Mouse (Mus musculus): Measurements from ENCODE around the gene Nipsnap2. TPM values are rescaled to one million over a fixed set of nuclear protein-coding genes. Genes with fewer than 3 reads are reported as not detected.
"Not testable (repeated sequence)": the region's sequence is repeated elsewhere in the genome, so short reads cannot be mapped to it uniquely, and the experiment has no call there.

The Nipsnap2 gene
- 99.8 and 102 TPM in 2 replicates for polyA plus RNA-seq (2015; fragmentation: Nextera tagmentation; extraction: Ambion mirVana)

DNA sequence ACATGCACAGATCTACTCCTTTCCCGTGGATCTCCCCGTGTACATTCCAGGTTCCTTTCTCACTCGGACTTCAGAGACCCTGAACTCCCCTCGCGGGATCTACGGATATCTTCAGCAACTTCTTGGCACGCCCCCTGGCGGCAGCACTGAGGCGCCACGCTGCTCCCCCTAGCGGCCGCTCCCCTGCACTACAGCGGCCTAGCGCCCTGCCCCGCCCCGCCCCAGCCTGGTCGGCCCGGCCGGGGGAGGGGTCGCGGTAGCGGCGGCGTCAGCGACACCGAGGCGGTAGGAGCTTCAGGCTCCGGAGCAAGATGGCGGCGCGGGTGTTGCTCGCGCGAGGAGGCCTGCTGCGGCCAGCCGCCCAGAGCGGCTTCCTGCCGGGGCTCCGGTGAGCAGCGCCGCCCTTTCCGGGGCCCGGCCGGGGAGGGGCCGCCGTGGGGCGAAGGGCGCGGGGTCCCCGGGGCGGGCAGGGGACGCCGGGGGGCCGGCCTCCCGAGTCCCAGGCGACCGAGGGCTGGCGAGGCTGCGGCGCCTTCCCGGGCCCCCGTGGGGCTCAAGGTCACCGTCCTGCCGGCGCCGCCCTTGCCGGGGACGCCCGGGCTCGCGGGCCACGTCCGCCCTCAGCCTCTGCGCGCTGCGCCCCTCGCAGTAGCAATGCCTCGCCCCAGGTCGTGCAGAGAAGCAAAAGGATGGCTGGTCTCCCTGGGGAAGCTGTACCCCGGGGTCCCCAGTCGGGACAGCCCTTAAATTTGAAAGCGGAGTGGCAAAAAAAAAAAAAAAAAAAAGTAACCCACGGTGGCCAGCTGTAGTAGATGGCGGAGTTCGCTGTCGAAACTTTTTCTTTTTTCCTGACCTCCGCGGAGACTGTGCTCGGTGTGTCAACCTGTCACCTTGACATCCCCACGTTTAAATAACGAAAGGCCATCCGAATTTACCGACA, at the start of gene Nipsnap2:
Gene Nipsnap2, plus strand, starts transcription at position 230 of the 940 bp plus-strand sequence.
- under 1% methylated on average over 49 of the region's 93 CpGs for WGBS
- Histone ChIP-seq H3K9ac (replicated peaks; ENCODE audit: low read depth) (peak within 1 kb of the TSS; percentile 89), H3K4me3 (ENCODE audit: low read depth, low read length) (peak within 1 kb of the TSS; percentile 89), H3K4me2 (replicated peaks; ENCODE audit: low read depth, low read length) (peak within 1 kb of the TSS; percentile 66), H3K27ac (ENCODE audit: low read length) (peak within 1 kb of the TSS; percentile 97), H3K36me3 (ENCODE audit: insufficient read depth, low read length) (no peaks in the 10 kb centered on the region), H3K4me1 (ENCODE audit: insufficient read depth, low read depth, low read length) (peaks cover 9% of the 10 kb centered on the region), H3K9me3 (ENCODE audit: low read length) (no peaks in the 10 kb centered on the region), H3K27me3 (replicated peaks; ENCODE audit: insufficient read depth, low read length) (no peaks in the 10 kb centered on the region)
- DNase-seq (ENCODE audit: low spot score) (peak; percentile 94), ATAC-seq (peak; percentile 97)
- TF ChIP-seq EP300 (IDR thresholded peaks at IDR 0.05) = no peak
- peak; percentile 100 for TF ChIP-seq CTCF (IDR thresholded peaks at IDR 0.05)

GRCm38 (mm10) chr5:129685141-129685540, 39.7 kb upstream of the Nipsnap2 start:
- not testable (repeated sequence) for ATAC-seq; H3K9me3 ChIP-seq (ENCODE audit: low read length); H3K4me1 ChIP-seq (ENCODE audit: insufficient read depth, low read depth, low read length); DNase-seq (ENCODE audit: low spot score); H3K27me3 ChIP-seq (replicated peaks; ENCODE audit: insufficient read depth, low read length); H3K4me2 ChIP-seq (replicated peaks; ENCODE audit: low read depth, low read length); H3K4me3 ChIP-seq (ENCODE audit: low read depth, low read length); H3K36me3 ChIP-seq (ENCODE audit: insufficient read depth, low read length); H3K27ac ChIP-seq (ENCODE audit: low read length); H3K9ac ChIP-seq (replicated peaks; ENCODE audit: low read depth)
- WGBS = 89% methylated on average over 5 of the region's 5 CpGs

- ATAC-seq (no peak), DNase-seq (ENCODE audit: low spot score) (no peak)
- H3K9me3 ChIP-seq (ENCODE audit: low read length) = no peaks in the 10 kb centered on the region
- H3K4me1 ChIP-seq (ENCODE audit: insufficient read depth, low read depth, low read length) = no peaks in the 10 kb centered on the region
- no peak overlapping the region for H3K27ac ChIP-seq (ENCODE audit: low read length)
- 73% methylated on average over 7 of the region's 7 CpGs for WGBS
- no peaks in the 10 kb centered on the region for H3K27me3 ChIP-seq (replicated peaks; ENCODE audit: insufficient read depth, low read length)
- H3K4me3 ChIP-seq (ENCODE audit: low read depth, low read length) = no peak overlapping the region
- no peaks in the 10 kb centered on the region for H3K36me3 ChIP-seq (ENCODE audit: insufficient read depth, low read length)
- no peak overlapping the region for H3K4me2 ChIP-seq (replicated peaks; ENCODE audit: low read depth, low read length)
- TF ChIP-seq CTCF (IDR thresholded peaks at IDR 0.05) (no peak), EP300 (IDR thresholded peaks at IDR 0.05) (no peak)
- no peak overlapping the region for H3K9ac ChIP-seq (replicated peaks; ENCODE audit: low read depth)
These were observed 37.2 kb upstream of the Nipsnap2 start for GRCm38 (mm10) chr5:129687621-129688020.

DNA sequence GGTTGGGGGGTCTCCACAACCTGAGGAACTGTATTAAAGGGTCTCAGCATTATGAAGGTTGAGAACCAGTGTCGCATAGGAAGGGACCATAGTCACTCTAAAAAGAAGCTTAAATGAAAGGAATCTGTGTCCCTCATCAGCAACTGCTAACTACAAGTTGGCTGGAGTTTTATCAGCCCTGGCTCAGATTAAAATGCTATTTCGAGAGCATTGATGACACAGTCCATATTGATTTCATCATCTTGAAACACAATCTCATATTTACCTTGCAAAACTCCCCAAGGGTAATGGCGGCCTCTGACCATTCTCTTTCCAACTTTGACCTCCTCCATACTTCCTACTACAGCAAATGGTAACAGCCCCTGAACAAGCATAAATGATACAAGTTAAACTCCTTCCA, 34.3 kb upstream of the Nipsnap2 start:
- Histone ChIP-seq H3K4me2 (replicated peaks; ENCODE audit: low read depth, low read length) (no peak overlapping the region), H3K27me3 (replicated peaks; ENCODE audit: insufficient read depth, low read length) (no peaks in the 10 kb centered on the region), H3K4me1 (ENCODE audit: insufficient read depth, low read depth, low read length) (no peaks in the 10 kb centered on the region), H3K9me3 (ENCODE audit: low read length) (no peaks in the 10 kb centered on the region), H3K36me3 (ENCODE audit: insufficient read depth, low read length) (no peaks in the 10 kb centered on the region), H3K9ac (replicated peaks; ENCODE audit: low read depth) (no peak overlapping the region), H3K27ac (ENCODE audit: low read length) (no peak overlapping the region), H3K4me3 (ENCODE audit: low read depth, low read length) (no peak overlapping the region)
- no peak for TF ChIP-seq EP300 (IDR thresholded peaks at IDR 0.05)
- TF ChIP-seq CTCF (IDR thresholded peaks at IDR 0.05) = no peak
- WGBS = 77% methylated on average over 3 of the region's 3 CpGs
- DNase-seq (ENCODE audit: low spot score) (no peak), ATAC-seq (no peak)

DNA sequence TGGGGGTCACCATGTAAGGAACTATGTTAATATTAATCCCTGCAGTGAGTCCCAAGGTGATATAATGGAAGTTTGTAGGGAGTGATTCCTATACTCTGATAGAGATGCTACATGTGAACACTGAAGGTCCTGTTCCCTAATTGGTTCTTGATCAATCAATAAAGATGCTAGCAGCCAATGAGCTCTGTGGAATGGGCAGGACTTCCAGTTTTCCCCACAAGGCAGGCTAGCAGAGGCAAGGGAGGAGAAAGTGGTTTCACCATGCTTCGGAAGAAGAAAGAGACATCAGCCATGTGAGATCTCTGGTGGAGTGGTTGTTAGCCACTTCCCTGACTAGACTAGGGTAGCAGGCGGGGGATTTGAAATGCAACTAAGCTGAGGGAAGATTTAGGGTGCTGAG, 24.4 kb upstream of the Nipsnap2 start:
- DNase-seq (ENCODE audit: low spot score) = no peak
- Histone ChIP-seq H3K4me3 (ENCODE audit: low read depth, low read length) (no peak overlapping the region), H3K4me1 (ENCODE audit: insufficient read depth, low read depth, low read length) (no peaks in the 10 kb centered on the region), H3K36me3 (ENCODE audit: insufficient read depth, low read length) (no peaks in the 10 kb centered on the region), H3K9ac (replicated peaks; ENCODE audit: low read depth) (no peak overlapping the region), H3K27ac (ENCODE audit: low read length) (no peak overlapping the region), H3K27me3 (replicated peaks; ENCODE audit: insufficient read depth, low read length) (no peaks in the 10 kb centered on the region), H3K4me2 (replicated peaks; ENCODE audit: low read depth, low read length) (no peak overlapping the region), H3K9me3 (ENCODE audit: low read length) (no peaks in the 10 kb centered on the region)
- ATAC-seq = no peak
- no peak for TF ChIP-seq CTCF (IDR thresholded peaks at IDR 0.05)
- TF ChIP-seq EP300 (IDR thresholded peaks at IDR 0.05) = no peak
- 22% methylated on average over 2 of the region's 2 CpGs for WGBS

GRCm38 (mm10) chr5:129701706-129702105, 23.2 kb upstream of the Nipsnap2 start:
- no peak overlapping the region for H3K4me3 ChIP-seq (ENCODE audit: low read depth, low read length)
- H3K27ac ChIP-seq (ENCODE audit: low read length) = no peak overlapping the region
- ATAC-seq = no peak
- 79% methylated on average over 1 of the region's 1 CpGs for WGBS
- TF ChIP-seq EP300 (IDR thresholded peaks at IDR 0.05) (no peak), CTCF (IDR thresholded peaks at IDR 0.05) (no peak)
- no peak overlapping the region for H3K9ac ChIP-seq (replicated peaks; ENCODE audit: low read depth)
- no peaks in the 10 kb centered on the region for H3K36me3 ChIP-seq (ENCODE audit: insufficient read depth, low read length)
- H3K9me3 ChIP-seq (ENCODE audit: low read length) = no peaks in the 10 kb centered on the region
- no peak overlapping the region for H3K4me2 ChIP-seq (replicated peaks; ENCODE audit: low read depth, low read length)
- H3K4me1 ChIP-seq (ENCODE audit: insufficient read depth, low read depth, low read length) = no peaks in the 10 kb centered on the region
- DNase-seq (ENCODE audit: low spot score) = no peak
- H3K27me3 ChIP-seq (replicated peaks; ENCODE audit: insufficient read depth, low read length) = no peaks in the 10 kb centered on the region
